Mouse (Mus musculus) liver, postnatal 0 days (tissue): ENCODE data around the gene Atp5h.

Source experiments
- CTCF ChIP-seq: sonication (generic); IDR thresholded peaks from 2 replicates; pipeline ENCODE4 v1.5.1; 2016; ENCODE audit warnings: antibody characterized with exemption, low read depth
- EP300 ChIP-seq: IDR thresholded peaks from 2 replicates; pipeline ENCODE4 v1.6.1; 2016; ENCODE audit warnings: antibody characterized with exemption, low read depth, mild to moderate bottlenecking

- TF ChIP-seq CTCF (no peak), EP300 (no peak)
Measured at GRCm38 (mm10) chr11:115381276-115381675, 38.5 kb downstream of the Atp5h start.
